Mouse (Mus musculus) mature B cell (primary cell): Measurements from ENCODE around the gene Ankrd26.
"Not testable (repeated sequence)": the region's sequence is repeated elsewhere in the genome, so short reads cannot be mapped to it uniquely, and the experiment has no call there.

Source experiments
- in situ Hi-C: fragments of 300-500 bp; cut with MboI; formaldehyde crosslinking; loops from 2 replicates; pipeline ENCODE4 v1.14.3; 2019

The Ankrd26 gene

GRCm38 (mm10) chr6:118561745-118562609, at the start of gene Ankrd26:
Gene Ankrd26, minus strand, starts transcription at chr6:118562226.
- in situ Hi-C loops: no loop called here

- in situ Hi-C loops: no loop called here
Observed at GRCm38 (mm10) chr6:118608906-118609305, 46.9 kb upstream of the Ankrd26 start.

GRCm38 (mm10) chr6:118605974-118606373, 43.9 kb upstream of the Ankrd26 start:
- in situ Hi-C loops: no loop called here

DNA sequence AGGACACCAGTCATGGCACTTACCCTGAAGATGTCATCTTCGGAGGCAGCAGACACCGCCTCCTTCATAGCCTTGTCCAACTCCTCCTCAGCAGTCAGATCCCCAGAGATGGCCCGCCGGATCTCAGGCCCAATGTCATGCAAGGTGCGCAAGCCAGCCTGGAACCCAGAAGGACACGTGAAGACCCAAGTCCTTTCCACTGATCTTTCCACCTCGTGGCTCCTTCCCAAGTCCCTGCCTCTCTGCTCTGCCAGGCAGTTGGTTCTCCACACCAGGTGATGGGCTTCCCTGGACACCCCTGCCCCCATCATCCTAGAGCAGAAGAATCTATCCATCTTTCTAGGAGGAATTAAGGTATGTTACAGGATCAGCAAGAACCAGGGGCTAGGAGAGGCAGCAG, 41.8 kb upstream of the Ankrd26 start:
- in situ Hi-C loops: no loop called here

DNA sequence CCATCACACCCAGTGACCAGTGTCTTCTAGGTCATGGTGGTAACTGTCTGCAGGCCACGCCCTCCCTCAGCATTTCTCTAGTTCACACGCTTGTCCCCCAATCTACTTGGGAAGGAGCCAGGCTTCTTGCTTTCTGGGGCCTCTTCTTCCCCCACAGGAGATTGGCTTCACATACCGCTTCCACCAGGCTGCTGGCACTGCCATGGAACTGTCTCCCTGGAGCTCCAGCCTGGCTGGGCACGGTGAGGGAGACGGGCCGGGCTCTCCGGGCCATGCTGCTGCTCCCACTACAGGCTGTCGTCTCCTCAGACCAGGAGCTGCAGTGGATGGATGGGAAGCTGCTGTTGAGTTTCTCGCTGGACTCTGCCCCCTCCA, 33.6 kb upstream of the Ankrd26 start:
- in situ Hi-C loops: no loop called here

DNA sequence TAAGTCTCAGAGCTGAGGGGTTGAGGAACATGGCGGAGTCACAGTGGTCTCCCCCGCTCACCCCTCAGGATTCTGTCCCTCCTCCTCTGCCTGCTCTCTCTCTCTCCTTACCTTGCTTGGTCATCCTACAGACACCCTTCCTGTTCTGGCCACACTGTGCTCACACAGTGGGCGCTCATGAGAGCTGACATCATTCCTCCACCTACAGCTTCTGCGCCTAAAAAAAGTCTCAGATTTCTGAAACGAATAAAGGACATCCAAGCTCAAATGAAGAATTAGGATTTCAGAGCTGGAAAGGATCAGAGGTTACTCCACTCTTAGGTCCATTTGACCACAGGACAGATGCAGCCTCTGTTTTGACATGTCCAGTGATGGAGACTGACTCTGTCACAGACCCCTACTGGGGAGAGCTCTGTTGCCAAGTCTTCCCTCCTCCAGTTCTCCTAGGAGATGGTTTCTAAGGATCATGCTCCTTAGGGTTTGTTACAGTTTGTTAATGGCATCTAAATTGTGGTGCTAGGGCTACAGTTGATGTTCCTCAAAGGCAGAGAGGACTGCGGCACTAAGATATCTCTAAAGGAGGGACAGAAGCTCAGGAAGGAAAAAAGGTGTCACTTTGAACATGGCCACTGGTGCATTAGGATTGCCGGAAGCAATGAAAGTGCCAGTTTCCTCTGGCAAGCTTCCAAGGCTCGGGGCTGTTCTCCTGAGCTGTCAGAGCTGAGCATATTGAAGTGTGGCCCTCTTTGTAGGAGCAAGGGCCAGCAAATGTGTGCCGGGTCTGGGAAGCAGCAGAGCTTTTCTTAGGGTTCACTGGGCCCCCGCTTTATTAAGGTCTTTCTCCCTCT, 33.0 kb upstream of the Ankrd26 start:
- in situ Hi-C loops: no loop called here

DNA sequence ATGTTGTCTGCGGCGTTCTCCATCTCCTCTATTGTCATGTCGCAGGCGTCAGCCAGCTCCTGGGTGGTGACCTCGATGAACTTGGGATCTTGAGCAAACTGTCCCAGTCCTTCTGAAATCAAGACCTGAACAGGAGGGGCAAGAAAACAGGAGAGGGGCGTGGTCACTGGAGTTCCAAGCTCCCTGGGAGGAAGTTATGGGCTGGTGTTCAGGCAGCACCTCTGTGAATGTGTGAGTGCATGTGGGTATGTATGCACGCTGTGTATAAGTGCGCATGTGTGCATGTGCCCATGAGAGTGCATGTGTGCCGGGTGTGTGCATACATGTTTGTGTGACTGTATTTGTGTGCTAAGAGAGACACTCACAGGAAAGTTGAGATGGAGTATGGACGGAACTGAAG, 32.0 kb upstream of the Ankrd26 start:
- in situ Hi-C loops: no loop called here

DNA sequence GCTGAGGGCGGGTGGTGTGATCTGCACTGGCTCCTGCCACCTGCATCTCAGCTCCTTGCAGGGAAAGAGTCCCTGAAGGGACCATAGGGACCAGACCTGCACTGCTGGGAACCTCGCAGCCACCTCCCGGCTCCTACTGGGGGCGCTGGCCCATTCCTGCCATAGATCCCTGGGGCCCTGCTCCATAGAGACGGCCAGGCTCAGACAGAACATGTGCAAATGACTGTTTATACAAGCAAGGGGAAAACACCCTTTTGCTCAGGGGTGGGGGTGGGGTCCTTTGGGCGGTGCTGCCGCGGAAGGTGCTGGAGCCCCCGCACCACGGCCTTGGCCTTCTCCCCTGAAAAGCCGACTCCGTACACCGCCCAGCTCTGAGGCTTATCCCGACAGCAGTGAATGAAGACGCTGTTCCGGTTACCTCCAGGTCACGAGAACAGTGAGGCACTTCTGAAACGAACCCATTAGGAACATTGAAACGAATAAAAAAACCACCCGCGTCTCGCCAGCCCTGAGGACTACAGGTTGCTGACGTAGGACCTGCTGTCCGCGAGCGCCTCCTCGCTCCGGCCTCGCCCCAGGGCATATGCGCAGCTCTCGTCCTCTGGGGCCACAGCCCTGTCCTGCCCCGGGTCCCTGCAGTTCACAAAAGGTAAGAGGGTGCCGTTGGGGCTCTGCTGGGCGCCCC, 31.5 kb upstream of the Ankrd26 start:
- in situ Hi-C loops: no loop called here

DNA sequence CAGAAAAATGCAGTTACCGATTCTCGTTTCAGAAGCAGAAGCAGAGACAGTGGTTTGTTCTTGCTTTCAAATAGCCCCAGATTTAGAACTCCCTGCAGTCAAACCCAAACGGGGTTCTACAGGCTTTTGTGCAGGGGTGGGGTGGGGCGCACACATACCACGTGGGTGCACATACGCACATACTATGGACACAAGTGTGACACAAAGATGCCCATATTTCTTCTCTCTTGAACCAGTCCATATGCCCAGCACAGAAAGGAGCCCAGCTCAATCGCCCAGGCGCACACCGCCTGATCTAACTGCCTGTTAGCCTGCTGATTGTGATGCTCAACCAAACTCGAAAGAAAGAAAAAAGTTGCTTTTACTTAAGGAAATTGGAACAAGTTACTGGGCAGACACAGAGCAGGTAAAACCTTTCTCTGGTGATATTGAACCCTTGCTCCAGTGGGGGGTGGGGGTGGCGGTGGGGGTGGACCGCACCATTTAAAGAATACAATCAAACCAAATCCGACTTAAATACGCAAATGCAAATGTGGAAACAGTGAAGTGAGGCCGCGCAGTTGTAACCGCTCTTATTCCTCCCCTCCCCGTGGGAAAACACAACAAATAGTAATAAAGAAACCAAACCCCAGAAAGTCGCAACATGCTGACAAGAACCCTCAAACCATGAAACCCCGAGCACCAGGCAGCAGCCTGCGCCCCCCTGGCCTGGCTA, 30.8 kb upstream of the Ankrd26 start:
- in situ Hi-C loops: no loop called here

DNA sequence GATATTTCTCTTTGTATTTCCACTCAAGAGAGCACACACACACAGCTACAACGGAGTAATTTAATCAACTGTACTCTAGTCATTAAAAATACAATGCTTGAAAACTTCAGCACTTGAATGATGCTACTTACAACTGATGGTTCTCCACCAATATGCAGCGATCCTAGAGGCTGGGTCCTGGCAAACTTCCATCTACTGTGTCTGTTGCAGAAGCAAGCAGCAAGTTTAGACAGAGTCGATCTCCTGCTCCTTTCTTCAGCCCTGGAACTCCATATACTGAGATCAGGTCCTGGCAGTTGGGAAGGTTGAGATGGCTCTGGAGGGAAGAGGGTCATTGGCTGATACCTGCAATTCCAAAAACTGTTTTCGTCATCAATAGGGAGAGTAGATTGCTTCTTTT, 16.7 kb upstream of the Ankrd26 start:
- in situ Hi-C loops: not testable (repeated sequence)

GRCm38 (mm10) chr6:118574351-118574750, 12.3 kb upstream of the Ankrd26 start:
- in situ Hi-C loops: no loop called here

DNA sequence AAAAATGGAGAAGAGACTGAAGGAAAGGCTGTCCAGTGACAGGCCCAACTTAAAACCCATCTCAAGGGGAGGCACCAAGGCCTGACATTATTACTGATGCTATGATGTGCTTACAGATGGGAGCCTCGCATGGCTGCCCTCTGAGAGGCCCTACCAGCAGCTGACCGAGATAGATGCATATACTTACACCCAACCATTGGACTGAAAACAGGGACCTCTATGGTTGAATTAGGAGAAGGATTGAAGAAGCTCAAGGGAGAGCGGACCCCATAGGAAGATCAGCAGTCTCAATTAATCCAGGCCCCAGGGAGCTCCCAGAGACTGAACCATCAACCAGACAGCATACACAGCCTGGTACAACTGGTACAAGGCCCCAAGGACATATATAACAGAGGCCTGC, 5.8 kb upstream of the Ankrd26 start:
- in situ Hi-C loops: no loop called here

DNA sequence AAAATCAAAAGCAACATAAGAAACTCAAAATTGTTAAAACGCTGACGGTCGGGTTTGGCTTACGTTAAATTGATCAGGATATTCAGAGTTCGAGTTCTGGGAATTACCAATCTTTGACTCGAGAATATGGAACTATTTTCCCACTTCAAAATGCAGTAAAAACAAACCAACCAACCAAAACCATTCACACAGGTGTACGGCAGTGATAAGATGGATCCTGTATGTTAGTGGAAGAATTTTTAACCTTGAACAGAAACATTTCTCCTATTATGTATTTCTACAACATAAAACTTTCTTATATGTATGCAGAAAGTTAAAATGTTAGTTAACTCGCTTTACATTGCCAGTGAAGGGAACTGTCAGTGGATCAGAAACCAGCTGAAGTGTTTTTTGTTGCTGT, 801 bp downstream of the Ankrd26 start:
- in situ Hi-C loops: no loop called here

DNA sequence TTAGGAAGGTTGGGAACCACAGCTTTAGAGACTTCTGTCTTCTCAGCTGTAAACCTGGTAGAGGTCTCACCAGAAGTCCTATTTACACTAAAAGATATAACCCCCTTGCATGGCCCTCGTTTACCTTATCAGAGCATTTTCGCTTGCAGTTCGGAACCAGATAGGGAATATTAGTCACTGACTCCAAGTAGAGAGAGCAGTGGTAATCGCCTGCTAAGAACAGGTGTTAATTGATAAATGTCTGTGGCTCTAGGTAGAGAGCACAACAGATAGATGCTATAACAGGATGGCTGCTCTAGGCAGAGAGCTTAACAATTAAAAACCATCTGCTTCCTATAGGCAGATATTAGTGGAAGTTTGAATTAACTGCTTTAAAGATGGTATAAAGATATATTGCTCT, 23.4 kb downstream of the Ankrd26 start:
- in situ Hi-C loops: no loop called here

DNA sequence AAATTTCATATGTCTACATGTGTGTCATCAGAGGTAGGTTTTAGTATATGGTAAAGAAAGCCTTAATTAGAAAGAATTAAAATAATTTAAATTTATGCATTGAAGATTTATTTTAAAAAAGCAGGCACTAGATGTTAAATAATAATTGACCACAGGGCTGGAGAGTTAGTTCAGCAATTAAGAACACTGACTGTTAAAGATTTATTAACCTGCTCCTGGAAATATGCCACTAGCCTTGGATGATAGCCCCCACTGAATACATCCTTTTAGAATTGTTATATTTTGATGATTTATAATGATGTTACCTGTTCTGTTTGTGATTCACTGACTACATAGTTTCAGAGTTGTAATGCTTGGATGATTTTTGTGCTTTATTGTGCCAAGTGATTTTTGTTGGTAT, 24.8 kb downstream of the Ankrd26 start:
- in situ Hi-C loops: not testable (repeated sequence)

- in situ Hi-C loops: no loop called here
Observed at GRCm38 (mm10) chr6:118535321-118535720, 26.7 kb downstream of the Ankrd26 start.

DNA sequence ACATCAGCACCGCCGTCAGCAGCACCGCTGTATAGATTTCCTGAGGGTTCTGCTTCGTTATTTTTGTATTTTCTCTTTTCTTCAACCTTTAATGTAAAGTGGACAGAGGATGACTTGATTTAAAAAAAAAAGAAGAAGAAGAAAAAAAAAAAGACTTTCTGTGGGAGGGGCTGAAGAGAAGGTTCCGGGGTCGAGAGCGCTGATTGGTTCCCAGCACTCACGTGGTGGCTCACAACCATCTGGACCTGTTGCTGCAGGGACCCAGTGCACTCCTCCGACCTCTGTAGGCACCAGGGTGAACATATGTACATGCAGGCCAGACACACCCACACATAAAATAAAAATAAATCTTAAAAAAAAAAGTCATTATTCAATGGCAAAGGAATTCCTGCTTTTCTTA, 28.6 kb downstream of the Ankrd26 start:
- in situ Hi-C loops: no loop called here

DNA sequence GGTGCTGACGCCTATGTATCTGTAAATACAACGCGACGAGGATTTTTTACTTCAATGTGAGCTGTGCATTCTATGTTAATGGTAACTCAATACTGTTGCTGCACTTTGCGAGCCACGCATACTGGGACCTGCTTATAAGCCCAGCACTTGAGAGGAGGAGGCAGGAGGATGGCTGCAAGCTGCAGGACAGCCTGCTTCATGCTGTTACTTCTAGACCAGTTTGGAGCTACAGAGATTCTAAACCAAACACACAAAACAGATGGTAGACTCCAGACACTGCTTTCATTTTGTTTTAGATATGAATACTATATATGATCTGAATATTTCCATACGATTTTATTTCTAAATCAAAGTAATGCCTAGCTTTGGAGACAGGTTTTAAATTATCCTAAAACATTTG, 41.4 kb downstream of the Ankrd26 start:
- in situ Hi-C loops: no loop called here

DNA sequence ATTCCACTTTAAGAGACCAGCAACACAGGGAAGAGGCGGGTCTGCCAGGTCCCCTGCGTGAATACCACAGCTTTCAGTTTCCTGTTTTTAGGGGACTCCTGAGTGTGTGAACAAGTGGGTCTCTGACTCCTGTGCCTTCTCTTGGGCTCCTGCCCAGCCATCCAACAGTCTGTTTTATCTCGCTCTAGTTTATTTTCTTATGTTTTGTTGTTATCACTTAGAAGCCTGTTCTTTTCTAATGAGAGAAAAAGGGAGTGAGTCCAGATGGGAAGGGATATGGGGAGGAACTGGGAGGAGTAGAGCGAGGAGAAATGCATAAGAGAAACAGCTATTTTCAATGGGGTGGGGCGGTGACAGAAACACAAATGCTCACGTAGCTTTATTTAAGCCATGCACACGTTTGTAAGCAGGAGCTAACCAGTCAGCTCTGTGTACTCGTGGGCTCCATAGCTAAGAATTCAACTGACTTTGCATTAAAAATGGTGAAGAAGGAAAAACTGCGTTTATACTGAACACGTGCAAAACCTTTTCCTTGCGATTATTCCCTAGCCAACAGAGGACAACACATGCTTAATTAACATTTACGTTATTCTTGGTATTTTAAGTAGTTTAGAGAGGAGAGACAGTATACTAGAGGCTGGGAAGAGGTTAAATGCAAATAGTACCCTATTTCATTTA, 48.6 kb downstream of the Ankrd26 start:
- in situ Hi-C loops: no loop called here

- in situ Hi-C loops: no loop called here
Observed at GRCm38 (mm10) chr6:118499010-118499409, 63.0 kb downstream of the Ankrd26 start.

GRCm38 (mm10) chr6:118482125-118482524, 79.9 kb downstream of the Ankrd26 start:
- in situ Hi-C loops: no loop called here
